Mouse (Mus musculus): ENCODE measurements around the gene Vmn1r176. TPM values are rescaled to one million over a fixed set of nuclear protein-coding genes. Genes with fewer than 3 reads are reported as not detected.
"Not testable (repeated sequence)": the region's sequence is repeated elsewhere in the genome, so short reads cannot be mapped to it uniquely, and the experiment has no call there.

Vmn1r176 gene
- not detected in 2 replicates for polyA plus RNA-seq (2014; fragmentation: Nextera tagmentation; extraction: Ambion mirVana)

DNA sequence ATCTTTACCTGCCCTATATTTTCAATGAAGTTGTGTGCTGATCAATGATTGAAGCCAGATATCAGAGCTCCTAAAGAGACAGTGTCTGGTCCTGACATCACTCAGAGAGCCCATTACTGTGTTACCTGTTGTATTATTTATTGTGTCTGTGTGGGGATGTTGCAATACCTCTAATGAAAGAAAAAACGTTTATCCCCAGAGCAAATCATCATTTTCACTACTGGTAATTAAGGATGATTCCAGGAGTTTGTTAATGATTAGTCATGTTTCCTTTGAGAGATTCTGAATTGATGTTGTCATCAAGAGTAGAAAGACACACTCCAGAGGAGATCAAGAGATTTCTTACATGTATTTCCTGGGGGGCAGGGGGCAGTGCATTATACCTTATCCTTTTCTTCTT is at the start of gene Vmn1r176:
Gene Vmn1r176, minus strand, starts transcription at position 101 of the 400 bp plus-strand sequence.
- not testable (repeated sequence) for H3K36me3 ChIP-seq (ENCODE audit: control insufficient read depth, insufficient read depth, low read length); H3K9me3 ChIP-seq (ENCODE audit: control insufficient read depth, low read length); ATAC-seq (ENCODE audit: low read depth); H3K4me2 ChIP-seq (ENCODE audit: low read depth, low read length); H3K4me3 ChIP-seq (ENCODE audit: low read depth, low read length); DNase-seq (ENCODE audit: low spot score); H3K9ac ChIP-seq (ENCODE audit: low read depth, low read length); H3K4me1 ChIP-seq (ENCODE audit: control insufficient read depth, insufficient read depth, low read length); H3K27me3 ChIP-seq (replicated peaks; ENCODE audit: control insufficient read depth, insufficient read depth, low read length); H3K27ac ChIP-seq (replicated peaks; ENCODE audit: low read depth, low read length)
- WGBS = no CpG with 5 or more reads among the region's 1 CpGs

DNA sequence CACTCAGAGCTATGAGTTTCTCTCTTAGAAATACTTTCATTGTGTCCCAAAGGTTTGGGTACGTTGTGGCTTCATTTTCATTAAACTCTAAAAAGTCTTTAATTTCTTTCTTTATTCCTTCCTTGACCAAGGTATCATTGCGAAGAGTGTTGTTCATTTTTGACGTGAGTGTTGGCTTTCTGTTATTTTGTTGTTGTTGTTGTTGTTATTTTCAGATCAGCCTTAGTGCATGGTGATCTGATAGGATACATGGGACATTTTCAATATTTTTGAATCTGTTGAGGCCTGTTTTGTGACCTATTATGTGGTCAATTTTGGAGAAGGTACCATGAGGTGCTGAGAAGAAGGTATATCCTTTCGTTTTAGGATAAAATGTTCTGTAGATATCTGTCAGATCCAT is 39.7 kb upstream of the Vmn1r176 start:
- not testable (repeated sequence) for ATAC-seq (ENCODE audit: low read depth); DNase-seq (ENCODE audit: low spot score); H3K4me1 ChIP-seq (ENCODE audit: control insufficient read depth, insufficient read depth, low read length); H3K27ac ChIP-seq (replicated peaks; ENCODE audit: low read depth, low read length); H3K4me2 ChIP-seq (ENCODE audit: low read depth, low read length); H3K4me3 ChIP-seq (ENCODE audit: low read depth, low read length); H3K36me3 ChIP-seq (ENCODE audit: control insufficient read depth, insufficient read depth, low read length); H3K9me3 ChIP-seq (ENCODE audit: control insufficient read depth, low read length); H3K9ac ChIP-seq (ENCODE audit: low read depth, low read length); H3K27me3 ChIP-seq (replicated peaks; ENCODE audit: control insufficient read depth, insufficient read depth, low read length)
- WGBS = 66% methylated on average over 3 of the region's 4 CpGs

DNA sequence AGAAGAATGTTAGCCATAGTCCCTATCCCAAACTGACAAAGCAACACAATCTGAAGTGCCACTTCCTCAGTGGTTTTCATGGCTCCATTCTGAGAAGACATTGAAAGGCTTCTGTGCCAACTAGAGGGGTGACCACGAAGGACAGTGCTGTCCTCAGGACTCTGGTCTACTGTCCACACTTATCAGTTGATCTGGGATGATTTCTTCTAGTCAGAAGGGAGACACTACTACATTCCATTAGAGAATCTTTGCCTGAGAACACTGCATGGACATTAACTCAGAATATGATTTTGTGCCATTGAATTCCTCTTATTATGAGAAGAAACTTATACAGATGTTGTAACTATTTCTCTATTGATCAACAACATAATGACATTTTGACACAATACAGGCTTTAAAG is 29.2 kb upstream of the Vmn1r176 start, which contains the start of gene Vmn1r177:
Gene Vmn1r177, minus strand, starts transcription at position 101 of the 400 bp plus-strand sequence.
- not testable (repeated sequence) for H3K27ac ChIP-seq (replicated peaks; ENCODE audit: low read depth, low read length); ATAC-seq (ENCODE audit: low read depth); H3K4me1 ChIP-seq (ENCODE audit: control insufficient read depth, insufficient read depth, low read length); H3K27me3 ChIP-seq (replicated peaks; ENCODE audit: control insufficient read depth, insufficient read depth, low read length); H3K4me2 ChIP-seq (ENCODE audit: low read depth, low read length); H3K4me3 ChIP-seq (ENCODE audit: low read depth, low read length); H3K9ac ChIP-seq (ENCODE audit: low read depth, low read length); H3K36me3 ChIP-seq (ENCODE audit: control insufficient read depth, insufficient read depth, low read length); H3K9me3 ChIP-seq (ENCODE audit: control insufficient read depth, low read length); DNase-seq (ENCODE audit: low spot score)
- WGBS = 30% methylated on average over 1 of the region's 1 CpGs

DNA sequence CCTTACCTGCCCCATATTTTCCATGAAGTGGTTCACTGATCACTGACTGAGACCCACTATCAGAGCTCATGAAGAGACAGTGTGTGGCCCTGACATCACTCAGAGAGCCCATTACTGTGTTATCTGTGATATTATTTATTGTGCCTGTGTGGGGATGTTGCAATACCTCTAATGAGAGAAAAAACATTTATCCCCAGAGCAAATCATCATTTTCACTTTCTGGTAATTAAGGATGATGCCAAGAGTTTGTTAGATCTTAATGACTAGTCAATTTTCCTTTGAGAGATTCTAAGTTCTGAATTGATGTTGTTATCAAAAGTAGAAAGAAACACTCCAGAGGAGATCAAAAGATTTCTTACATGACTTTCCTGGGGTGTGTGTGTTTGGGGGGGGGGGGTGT is 26.6 kb downstream of the Vmn1r176 start, which contains the start of gene Vmn1r175:
Gene Vmn1r175, minus strand, starts transcription at position 101 of the 400 bp plus-strand sequence.
- H3K4me2 ChIP-seq (ENCODE audit: low read depth, low read length); H3K27me3 ChIP-seq (replicated peaks; ENCODE audit: control insufficient read depth, insufficient read depth, low read length); H3K9me3 ChIP-seq (ENCODE audit: control insufficient read depth, low read length); H3K9ac ChIP-seq (ENCODE audit: low read depth, low read length); H3K4me3 ChIP-seq (ENCODE audit: low read depth, low read length); ATAC-seq (ENCODE audit: low read depth); DNase-seq (ENCODE audit: low spot score); H3K27ac ChIP-seq (replicated peaks; ENCODE audit: low read depth, low read length); H3K4me1 ChIP-seq (ENCODE audit: control insufficient read depth, insufficient read depth, low read length); H3K36me3 ChIP-seq (ENCODE audit: control insufficient read depth, insufficient read depth, low read length): not testable (repeated sequence)

DNA sequence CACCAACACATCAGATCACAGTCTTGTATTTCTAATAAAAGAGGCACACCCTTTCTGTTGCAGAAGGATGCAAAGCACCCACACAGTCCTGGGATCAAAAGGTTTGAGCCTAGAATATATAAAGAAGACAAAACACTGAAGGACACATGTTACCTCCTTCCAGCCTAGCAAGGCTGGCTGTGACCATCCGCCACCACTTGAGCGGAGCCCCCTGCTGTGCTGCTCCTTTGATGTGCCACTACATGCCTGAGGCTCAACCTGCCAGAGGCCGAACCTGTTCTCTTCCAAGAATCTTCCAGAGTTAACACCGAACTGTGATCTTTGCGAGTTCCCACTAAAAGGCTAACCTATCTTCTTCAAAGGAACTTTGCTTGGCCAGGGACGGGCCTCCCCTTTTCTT is 52.6 kb downstream of the Vmn1r176 start:
- DNase-seq (ENCODE audit: low spot score) = no peak
- WGBS = 82% methylated on average over 6 of the region's 6 CpGs
- H3K36me3 ChIP-seq (ENCODE audit: control insufficient read depth, insufficient read depth, low read length) = no peaks in the 10 kb centered on the region
- H3K4me2 ChIP-seq (ENCODE audit: low read depth, low read length) = no peak overlapping the region
- no peak overlapping the region for H3K27ac ChIP-seq (replicated peaks; ENCODE audit: low read depth, low read length)
- H3K4me1 ChIP-seq (ENCODE audit: control insufficient read depth, insufficient read depth, low read length) = no peaks in the 10 kb centered on the region
- H3K27me3 ChIP-seq (replicated peaks; ENCODE audit: control insufficient read depth, insufficient read depth, low read length) = no peaks in the 10 kb centered on the region
- H3K4me3 ChIP-seq (ENCODE audit: low read depth, low read length) = no peak overlapping the region
- 0 out of 2 replicates have a peak, but pooled peaks cover 13% of the 10 kb centered on the region for H3K9me3 ChIP-seq (ENCODE audit: control insufficient read depth, low read length)
- no peak for ATAC-seq (ENCODE audit: low read depth)
- H3K9ac ChIP-seq (ENCODE audit: low read depth, low read length) = no peak overlapping the region

Other genes starting within 250 kb of the Vmn1r176 start
- not detected in 2 replicates for gene Vmn1r170, start 231.2 kb downstream of the Vmn1r176 start, polyA plus RNA-seq (2014; fragmentation: Nextera tagmentation; extraction: Ambion mirVana)
- not detected in 2 replicates for gene Vmn1r171, start 206.7 kb downstream of the Vmn1r176 start, polyA plus RNA-seq (2014; fragmentation: Nextera tagmentation; extraction: Ambion mirVana)
- not detected in 2 replicates for gene Vmn1r172, start 179.1 kb downstream of the Vmn1r176 start, polyA plus RNA-seq (2014; fragmentation: Nextera tagmentation; extraction: Ambion mirVana)
- gene Vmn1r173, start 136.7 kb downstream of the Vmn1r176 start, polyA plus RNA-seq (2014; fragmentation: Nextera tagmentation; extraction: Ambion mirVana) = not detected in 2 replicates
- not detected in 2 replicates for gene Vmn1r174, start 85.1 kb downstream of the Vmn1r176 start, polyA plus RNA-seq (2014; fragmentation: Nextera tagmentation; extraction: Ambion mirVana)
- not detected in 2 replicates for gene Vmn1r175, start 26.7 kb downstream of the Vmn1r176 start, polyA plus RNA-seq (2014; fragmentation: Nextera tagmentation; extraction: Ambion mirVana)
- gene Vmn1r177, start 29.1 kb upstream of the Vmn1r176 start, polyA plus RNA-seq (2014; fragmentation: Nextera tagmentation; extraction: Ambion mirVana) = not detected in 2 replicates
- gene Vmn1r178, start 54.6 kb upstream of the Vmn1r176 start, polyA plus RNA-seq (2014; fragmentation: Nextera tagmentation; extraction: Ambion mirVana) = not detected in 2 replicates
- not detected in 2 replicates for gene Vmn1r179, start 89.6 kb upstream of the Vmn1r176 start, polyA plus RNA-seq (2014; fragmentation: Nextera tagmentation; extraction: Ambion mirVana)
- gene Vmn1r180, start 113.3 kb upstream of the Vmn1r176 start, polyA plus RNA-seq (2014; fragmentation: Nextera tagmentation; extraction: Ambion mirVana) = not detected in 2 replicates
- not detected in 2 replicates for gene Vmn1r181, start 137.2 kb upstream of the Vmn1r176 start, polyA plus RNA-seq (2014; fragmentation: Nextera tagmentation; extraction: Ambion mirVana)
- not detected in 2 replicates for gene V1rd19, start 164.3 kb upstream of the Vmn1r176 start, polyA plus RNA-seq (2014; fragmentation: Nextera tagmentation; extraction: Ambion mirVana)
- not detected in 2 replicates for gene Vmn1r183, start 215.9 kb upstream of the Vmn1r176 start, polyA plus RNA-seq (2014; fragmentation: Nextera tagmentation; extraction: Ambion mirVana)
- gene Zfp180, start 244.6 kb upstream of the Vmn1r176 start, polyA plus RNA-seq (2014; fragmentation: Nextera tagmentation; extraction: Ambion mirVana) = 21.3 and 22.0 TPM in 2 replicates